Mouse (Mus musculus) ES-CJ7 (cell line): Measurements from ENCODE around the gene AI467606.
A peak's percentile ranks its signal among the peaks of the same experiment; 100 is the strongest.
"Not testable (repeated sequence)": the region's sequence is repeated elsewhere in the genome, so short reads cannot be mapped to it uniquely, and the experiment has no call there.

ENCODE experiments used
- DNase-seq: peaks from one replicate; pipeline ENCODE4 v3.0.0; 2011; ENCODE audit warnings: low read depth, low spot score

AI467606 gene

DNA sequence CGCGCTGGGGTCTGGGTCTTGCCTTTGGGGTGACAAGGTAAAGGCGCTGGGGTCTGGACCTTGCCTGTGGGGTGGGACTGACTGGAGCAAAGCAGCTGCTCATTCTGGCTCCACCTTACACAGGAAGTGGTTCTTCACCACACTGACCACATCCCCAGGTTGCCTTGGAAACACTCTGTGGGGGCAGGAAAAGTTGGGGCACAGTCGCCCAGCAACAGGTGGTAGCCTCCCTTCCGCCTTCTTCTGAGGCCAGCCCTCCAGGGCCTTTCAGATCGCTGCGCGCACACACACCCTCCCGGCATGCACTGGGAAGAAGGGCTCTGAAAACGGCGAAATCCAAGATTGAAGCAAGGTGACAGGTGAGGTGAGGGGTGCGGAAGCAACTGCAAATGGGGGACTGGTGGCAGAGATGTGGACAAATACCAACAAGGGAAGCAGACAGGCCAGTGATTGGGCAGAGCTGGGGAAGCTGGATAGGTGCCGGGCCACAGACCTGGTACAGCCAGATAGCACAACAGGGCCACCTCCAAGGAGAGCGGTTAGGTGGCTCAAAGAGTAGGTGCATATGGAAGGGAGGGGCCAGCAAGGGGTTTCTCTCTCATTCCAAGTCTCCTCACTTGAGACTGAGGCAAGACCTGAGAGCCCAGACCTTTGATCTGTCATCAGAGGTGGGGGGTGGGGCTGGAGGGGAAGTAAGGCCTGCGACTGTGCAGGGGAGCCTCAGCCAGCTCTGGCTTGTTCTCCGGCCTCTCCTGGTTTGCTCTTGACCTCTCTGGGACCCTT lies at the start of gene AI467606:
TSS of gene AI467606 (plus strand) at position 246 of the 783 bp plus-strand sequence.
- peak; percentile 95 for DNase-seq

DNA sequence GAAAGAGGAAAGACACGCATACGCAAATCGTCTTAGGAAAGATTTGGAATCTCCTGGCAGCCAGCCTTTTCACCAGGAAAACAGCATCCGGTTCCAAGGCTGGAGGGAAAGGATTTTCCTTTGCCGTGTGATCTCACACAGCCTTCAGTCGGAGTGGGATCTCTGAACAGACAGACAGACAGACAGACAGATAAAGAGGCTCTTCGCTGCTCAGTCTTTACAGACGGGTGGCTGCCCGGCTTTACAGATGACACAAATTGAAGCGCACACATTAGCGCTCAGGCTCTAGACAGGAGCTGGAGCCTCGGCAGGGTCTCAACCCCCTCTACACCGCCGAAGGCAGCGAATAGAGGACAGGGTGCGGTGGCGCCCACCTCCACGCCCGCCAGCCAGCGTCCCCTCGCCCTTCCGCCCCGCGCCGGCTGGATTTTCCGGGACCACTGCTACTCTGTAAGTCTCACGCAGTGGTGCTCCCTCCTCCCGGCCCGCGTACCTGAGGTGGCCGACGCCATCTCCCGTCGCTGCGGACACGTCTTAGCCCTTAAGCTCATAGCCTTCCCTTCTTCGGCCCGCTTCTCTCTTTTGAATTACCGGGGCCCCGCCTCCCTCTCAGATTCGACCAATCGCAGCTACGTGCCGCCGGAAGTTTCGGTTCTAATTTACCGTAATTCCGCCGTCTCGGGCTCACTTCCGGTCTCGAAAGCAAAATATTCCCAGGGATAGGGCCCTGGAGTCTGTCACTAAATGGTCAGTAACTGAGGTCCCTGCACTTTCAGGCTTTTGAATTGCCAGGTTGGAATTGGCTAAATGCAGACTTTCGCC lies 49.1 kb upstream of the AI467606 start, which contains the start of gene Kif22:
TSS of gene Kif22 (minus strand) at position 621 of the 822 bp plus-strand sequence.
- peak; percentile 84 for DNase-seq

DNA sequence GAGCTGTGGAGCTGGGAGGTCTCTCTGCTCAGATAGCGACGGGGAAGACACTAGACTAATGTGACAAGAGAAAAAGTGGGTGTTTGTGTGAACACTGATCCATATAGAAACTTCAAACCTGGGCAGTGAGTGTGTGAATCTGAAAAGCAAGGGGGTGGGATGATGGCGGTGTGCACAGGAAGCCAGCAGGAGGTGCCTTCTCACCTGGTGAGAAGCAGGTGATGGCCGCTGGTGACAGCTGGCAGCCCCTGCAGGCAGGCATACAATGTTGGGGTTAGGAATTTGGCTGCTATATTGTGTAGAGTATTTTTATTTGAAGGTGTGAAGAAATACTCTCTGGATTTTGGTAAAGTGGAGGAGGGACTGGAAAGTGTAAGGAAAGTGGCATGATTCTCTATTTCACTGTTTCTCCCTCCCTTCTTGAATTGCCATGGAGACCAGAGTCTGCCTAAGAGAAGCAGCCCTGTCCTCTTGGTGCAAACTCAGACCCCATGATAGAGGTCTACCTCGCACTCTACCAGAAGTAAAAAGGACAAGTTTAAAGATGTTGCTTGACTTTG lies 36.1 kb upstream of the AI467606 start:
- no peak for DNase-seq

DNA sequence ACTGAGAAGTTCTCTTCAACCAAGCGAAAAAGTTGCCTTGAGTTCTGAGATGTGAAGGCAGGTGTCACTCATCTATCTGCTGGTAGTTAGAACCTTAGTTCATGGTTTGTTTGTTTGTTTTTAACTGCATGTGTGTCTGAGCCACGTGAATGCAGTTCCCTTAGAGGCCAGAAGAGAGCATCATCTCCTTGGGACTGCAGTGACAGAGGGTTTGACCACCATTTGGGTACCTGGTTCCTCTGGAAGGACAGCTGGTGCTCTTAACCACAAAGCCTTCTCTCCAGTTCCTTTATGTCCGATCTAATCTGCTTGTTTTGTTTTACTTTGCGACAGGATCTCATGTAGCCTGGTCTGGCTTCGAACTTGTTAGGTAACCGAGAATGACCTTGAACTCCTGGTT lies 25.6 kb upstream of the AI467606 start:
- DNase-seq = no peak

DNA sequence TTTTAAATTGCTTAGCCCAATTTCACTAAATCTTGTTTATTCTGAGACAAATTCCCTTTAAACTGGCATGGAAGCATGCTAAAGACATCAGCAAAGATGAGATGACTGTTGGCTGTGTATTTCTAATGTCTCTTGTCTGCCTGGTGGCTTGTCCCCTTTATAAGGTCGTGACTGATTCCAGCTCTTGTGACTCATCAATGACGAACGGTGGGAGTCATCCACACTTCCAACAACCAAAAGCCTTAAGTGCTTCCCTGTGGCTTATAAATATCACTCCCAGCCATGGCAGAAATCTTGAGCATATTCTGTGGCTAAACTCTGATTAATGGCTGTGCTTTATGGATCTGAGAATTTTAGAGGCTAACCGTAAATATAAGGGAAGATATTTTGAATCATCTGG lies 24.8 kb upstream of the AI467606 start:
- DNase-seq = no peak

DNA sequence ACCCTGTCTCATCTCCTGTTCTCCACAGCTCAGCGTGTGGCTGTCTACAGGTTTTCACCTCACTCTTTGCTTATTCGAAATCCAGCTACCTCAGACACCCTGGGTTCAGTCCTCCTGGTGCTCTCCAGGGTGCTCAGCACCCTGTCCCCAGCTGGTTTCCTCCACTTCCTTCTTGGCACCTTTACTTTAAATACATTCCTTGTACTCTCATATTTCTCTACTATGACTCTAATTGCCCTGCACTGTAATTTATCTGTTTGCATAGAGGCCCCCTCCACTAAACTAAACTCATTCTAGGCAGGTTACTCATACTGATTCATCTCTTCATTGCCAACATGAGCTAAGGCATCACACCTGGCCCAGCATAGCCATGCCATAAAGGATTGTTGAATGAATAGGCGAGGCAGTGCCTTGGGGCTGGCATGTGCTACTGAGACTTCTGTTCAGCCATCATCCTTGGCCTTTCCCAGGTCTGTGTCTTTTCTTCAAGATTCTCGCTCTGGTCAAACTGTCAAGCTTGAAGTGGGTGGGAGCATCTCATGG lies 20.2 kb upstream of the AI467606 start:
- no peak for DNase-seq

DNA sequence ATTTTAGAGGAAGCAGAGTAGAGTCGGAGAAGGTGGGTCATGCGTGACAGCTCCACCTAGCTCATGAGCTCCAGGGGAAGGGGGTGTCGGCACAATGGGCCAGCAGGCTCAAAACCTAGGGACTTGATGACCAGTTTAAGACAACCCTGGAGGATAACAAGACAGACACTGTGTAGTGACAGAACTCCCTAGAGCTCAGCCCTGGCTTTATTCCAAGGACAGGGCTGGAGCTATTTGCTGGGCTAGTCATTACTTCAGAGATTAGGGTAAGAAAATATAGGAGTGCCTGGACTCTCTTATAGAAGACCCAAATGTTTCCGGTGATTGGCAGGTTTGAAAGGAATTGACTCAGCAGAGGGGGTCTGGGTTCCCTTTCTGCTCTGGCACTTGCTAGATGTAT lies 17.9 kb upstream of the AI467606 start:
- no peak for DNase-seq

DNA sequence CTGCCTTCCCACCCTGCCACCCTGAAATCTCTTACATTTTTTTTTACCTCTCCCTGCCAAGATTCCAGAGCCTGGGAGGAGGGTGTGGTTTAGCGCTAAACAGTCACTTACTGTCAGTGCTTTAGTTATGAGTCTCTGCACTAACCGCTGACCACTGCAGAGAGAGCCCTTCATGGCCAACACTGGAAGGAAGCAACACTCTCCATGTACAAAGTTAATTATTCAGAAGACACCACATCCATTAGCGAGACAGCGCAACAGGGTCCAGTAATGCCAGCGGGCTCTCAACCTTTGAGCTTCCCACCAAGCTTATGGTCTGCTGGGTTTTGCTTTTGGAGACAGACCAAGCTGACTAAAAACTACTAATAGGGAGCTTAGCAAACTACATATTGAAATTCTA lies 15.0 kb upstream of the AI467606 start:
- no peak for DNase-seq

DNA sequence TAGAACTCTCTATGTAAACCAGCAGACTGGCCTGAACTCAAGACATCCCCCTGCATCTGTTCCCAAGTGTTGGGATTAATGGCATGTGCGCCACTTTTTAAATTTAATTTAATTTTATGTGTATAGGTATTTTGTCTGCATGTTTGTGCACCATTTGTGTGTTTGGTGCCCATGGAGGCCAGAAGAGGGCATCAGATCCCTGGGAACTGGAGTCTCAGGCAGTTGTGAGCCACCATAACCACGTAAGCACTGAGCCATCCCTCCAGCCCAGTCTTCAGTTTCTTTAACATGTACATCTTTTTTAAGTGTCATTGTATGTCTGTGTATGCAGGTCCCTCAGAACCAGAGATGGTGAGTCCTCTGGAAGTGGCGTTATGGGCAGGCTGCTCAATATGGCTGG lies 13.5 kb upstream of the AI467606 start:
- DNase-seq = peak; percentile 27

DNA sequence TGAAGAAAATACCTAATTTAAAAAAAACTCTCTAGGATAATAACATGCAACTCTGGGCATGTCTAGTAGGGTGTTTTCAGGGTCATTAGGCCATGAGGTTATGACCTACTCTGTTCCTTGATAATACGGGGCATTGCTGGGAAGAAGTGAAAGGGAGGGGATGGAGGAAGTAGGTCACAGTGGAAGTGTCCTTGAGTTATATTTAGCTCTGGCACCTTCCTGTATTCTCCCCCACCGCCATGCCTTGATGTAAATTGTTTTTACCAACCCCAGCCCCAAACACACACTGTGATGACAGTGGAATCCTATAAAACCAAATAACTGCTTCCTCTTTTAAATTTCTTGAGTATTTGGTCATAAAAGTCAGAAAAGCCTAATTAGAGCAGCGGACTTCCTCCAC lies 11.1 kb upstream of the AI467606 start:
- DNase-seq = peak; percentile 48

DNA sequence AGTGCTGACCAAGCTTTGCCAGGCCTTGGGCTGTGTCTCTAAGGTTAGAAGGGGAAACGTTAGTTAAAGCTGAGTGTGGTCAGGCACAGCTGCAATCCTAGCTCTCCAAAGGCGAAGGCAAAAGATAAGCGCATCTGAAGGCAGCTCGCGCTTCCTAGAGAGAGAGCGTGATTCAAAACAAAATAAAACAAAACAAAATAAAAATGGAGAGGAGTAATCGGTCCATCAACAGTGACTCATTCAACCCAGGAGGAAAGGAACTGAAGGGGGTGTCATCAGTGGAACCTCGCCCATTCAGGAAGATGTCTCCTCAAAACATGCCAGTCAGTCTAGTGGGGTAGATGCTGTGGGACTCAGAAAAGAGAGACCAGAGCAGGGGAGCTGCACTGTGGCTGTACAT lies 8.9 kb upstream of the AI467606 start:
- no peak for DNase-seq

DNA sequence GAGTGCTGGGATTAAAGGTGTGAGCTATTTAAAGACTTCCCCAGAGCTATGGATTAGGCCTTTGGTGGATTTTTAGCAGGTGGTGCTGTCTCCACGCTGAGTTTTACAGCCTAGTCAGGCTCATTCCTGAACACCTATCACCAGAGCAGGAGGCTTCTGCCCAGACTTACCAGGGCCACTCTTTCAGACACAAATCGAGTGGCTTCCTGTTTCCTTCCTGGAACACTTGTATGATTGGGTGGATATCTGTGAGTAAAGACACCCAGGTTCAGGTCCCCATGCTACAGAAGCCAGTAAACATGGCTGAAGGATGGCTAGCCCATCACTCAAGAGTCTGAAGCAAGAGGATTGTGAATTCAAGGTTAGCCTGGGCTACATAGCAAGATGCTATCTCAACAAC lies 8.2 kb upstream of the AI467606 start:
- no peak for DNase-seq

DNA sequence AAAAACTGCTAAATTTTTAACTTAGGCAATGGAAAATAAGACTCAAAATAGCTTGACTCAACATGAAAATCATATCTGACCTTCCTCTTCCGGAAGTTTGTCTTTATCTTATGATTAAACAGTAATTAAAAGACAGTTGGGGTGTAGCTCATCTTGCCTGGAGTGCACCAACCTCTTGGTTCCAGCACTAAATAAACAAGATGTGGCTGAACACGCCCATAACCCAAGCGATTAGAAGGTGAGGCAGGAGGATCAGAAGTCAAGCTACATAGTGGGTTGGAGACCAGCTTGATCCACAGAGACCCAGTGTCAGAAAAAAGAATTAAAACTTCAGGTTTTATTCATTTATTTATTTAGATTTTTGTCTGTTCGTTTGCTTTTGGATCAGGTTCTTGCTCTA lies 7.5 kb upstream of the AI467606 start:
- DNase-seq = no peak

DNA sequence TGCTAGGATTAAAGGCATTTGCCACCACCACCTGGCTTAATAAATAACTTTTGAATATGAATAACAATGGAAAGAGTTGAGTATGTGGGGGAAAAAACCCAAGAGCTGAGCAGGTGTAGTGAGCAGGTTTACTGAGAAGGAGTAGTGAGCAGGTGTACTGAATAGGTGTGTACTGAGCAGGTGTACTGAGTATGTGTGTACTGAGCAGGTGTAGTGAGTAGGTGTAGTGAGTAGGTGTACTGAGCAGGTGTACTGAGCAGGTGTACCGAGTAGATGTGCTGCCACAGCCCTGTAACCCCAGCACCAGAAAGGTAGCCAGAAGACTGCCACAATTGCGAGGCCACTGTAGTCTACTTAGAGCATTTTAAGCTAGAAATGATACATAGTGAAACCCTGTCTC lies 6.4 kb upstream of the AI467606 start:
- DNase-seq = no peak

DNA sequence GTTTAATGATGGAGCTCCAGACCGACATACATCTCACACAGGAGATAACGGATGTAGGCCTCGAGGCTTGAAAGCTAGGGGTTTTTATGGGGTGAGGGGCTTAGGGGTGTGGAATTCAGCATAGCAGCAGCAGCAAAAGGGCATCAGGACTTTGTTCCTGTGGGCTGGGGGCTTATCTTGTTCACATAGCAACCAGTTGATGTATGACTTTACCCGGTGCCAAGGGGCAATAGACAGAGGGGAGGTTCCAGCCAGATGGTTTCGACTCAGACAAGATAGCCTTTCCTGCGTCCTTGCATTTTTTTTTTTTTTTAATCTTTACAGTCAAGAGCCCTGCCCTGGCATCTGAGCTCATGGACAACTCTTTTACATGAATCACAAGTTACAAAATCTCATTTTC lies 5.4 kb upstream of the AI467606 start:
- not testable (repeated sequence) for DNase-seq

DNA sequence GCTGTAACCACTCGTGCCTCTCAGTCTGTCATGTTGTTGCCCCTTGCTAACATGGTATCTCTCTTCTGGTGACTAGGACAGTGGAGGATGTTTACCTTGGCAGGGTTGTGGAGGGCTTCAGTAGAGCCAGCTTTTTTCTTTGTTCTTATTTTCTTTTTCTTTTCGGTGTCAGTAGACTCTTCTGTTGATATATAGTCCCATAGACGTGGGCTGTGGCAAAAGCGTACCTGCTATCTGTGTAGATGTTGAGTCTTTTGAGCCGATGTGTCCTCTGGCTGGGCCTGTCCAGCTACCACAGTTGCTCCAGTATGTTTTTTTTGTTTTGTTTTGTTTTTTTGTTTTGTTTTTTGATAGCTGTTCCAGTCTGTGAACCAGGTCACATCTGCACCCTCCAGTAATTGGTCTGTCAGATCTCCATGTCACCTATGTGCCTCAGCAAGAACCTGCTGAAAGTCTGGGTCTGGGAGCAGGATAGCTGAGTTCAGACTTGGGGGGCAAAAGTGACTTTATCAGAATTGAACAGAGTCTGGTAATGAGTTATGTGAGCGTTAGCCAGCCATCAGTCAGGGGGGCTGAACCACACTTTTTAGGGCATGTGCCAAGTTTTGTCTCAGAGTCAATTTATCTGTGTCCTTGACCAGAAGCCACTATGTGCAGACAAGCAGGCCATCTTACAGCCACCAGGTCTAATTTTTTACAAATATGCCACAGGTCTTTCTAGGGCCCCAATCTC lies 3.7 kb upstream of the AI467606 start, which contains the start of gene Zg16:
TSS of gene Zg16 (minus strand) at position 51 of the 733 bp plus-strand sequence.
- not testable (repeated sequence) for DNase-seq

DNA sequence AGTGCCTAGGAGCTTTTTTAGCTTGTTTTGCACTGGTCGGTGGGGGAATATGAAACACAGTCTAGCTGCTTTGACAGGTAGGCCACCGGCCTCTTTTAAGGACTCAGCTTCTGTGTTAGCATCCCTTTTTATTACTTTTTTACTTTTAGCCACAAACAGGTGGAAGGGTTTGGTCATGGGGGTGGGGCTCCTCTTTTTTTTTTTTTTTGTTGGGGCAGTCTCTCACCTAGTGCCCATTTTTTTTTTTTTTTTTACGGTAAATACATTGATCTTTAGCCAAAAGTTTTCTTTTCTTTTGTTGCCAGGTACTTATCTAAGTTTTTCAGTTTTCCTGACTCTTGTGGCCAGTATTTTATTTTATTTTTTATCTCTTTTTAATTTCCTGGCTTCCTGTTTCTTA lies 3.1 kb upstream of the AI467606 start:
- DNase-seq = no peak

DNA sequence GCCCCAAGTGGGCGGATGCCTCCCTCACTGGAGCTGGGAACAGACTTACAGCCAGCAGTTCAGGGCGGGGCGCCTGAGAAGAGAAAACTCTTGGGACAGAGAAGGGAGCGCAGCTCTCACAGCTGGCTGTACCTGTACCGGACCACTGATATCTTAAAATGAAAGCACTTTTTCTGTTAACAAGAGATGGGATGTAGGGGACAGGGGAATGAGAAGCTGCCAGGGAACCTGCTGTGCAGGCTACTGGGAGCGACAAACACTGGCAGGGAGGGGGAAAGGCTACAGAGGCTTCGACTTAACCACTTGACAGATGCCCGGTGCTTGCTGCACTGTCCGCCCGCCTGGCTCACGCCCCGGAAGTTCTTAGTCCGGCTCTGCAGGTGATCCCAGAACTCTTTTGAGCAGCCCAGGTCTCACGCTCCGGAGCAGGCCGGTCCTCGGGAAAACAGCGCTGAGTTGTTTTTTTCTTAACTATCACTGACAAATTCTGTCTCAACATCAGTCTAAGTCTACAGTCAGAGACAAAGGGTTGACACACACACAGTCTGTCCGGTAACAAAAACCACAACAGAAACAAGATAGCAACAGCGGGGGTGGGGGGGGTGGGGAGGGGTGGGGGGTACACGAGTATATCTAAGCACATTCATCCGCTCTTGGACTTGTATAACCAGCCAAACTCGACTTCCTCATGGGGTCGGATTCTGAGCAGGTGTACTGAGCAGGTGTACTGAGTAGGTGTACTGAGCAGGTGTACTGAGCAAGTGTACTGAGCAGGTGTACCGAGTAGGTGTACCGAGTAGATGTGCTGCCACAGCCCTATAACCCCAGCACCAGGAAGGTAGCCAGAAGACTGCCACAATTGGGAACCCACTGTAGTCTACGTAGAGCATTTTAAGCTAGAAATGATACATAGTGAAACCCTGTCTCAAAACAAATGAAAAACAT lies 2.0 kb upstream of the AI467606 start:
- peak; percentile 61 for DNase-seq

DNA sequence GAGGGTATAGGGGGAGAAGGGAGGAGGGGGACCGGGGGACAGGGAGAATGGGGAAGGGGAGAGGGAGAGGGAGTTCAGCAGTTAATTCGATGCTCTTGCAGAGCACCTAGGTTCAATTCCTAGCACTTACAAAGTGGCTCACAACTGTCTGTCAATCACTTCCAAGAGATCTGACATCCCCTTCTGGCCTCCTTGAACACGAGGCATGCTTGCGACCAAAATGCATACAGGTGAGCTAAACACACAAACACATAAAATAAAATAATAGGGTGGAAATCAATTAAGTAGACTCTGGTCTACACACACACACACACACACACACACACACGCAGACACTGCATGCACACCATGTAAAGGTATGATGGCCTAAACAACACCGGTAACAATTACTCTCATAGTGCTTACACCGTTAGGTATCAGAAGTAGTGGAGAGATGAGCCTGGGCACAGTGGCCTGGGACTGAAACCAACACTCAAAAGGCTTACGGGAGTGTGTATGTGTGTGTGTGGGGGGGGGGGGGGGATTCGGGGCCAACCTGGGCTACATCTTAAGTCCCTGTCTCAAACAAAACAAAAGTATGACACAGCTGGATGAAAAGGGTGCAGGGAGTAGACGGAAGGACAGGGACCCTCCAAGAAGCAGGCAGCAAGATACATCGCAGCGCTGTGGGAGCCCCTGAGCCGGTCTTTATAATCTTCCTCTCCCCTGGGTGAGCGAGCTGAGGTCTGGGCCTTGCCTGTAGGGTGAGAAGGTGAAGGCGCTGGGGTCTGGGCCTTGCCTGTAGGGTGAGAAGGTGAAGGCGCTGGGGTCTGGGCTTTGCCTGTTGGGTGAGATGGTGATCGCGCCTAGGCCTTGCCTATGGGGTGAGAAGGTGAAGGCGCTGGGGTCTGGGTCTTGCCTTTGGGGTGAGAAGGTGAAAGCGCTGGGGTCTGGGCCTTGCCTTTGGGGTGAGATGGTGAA lies 725 bp upstream of the AI467606 start:
- no peak for DNase-seq
